Mouse (Mus musculus): ENCODE data around the gene Ubr4. TPM values are rescaled to one million over a fixed set of nuclear protein-coding genes. Genes with fewer than 3 reads are reported as not detected.
A peak's percentile ranks its signal among the peaks of the same experiment; 100 is the strongest.

Ubr4 gene
- polyA plus RNA-seq, 1 experiment from 2014 or later = 63.1 TPM

DNA sequence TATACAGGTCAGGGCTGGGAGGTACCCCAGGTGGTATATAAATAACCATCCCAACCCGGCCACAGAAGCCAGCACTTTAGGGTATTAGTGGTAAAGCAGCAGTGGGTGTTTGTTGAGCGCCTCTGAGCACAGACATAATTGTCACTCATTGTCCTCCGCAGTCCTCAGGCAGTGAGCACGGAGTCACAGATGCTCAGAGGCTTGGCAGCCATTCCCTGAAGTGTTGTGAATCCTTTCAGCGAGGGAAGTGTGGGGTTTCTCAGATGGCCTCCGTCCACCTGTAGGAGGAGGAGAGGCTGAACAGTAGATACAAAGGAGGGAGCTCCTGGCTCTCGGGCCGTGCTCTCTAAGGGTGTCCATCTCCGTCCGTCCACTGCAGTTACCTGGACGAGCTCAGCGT is 111.8 kb downstream of the Ubr4 start:
- Histone ChIP-seq H3K4me2 (ENCODE audit: low read depth, low read length) (no peak overlapping the region), H3K4me1 (ENCODE audit: control insufficient read depth, insufficient read depth, low read length) (no peaks in the 10 kb centered on the region), H3K36me3 (replicated peaks; ENCODE audit: control insufficient read depth, insufficient read depth, low read depth, low read length) (peaks cover 47% of the 10 kb centered on the region), H3K9ac (replicated peaks; ENCODE audit: low read length) (no peak overlapping the region), H3K9me3 (replicated peaks; ENCODE audit: control insufficient read depth, low read length) (no peaks in the 10 kb centered on the region), H3K4me3 (ENCODE audit: low read depth, low read length) (no peak overlapping the region), H3K27ac (replicated peaks; ENCODE audit: low read depth, low read length) (no peak overlapping the region), H3K27me3 (ENCODE audit: control insufficient read depth, insufficient read depth, low read length) (no peaks in the 10 kb centered on the region)
- WGBS = 90% methylated on average over 12 of the region's 12 CpGs
- ATAC-seq (replicated peaks; ENCODE audit: insufficient number of reproducible peaks, low FRiP score, low TSS enrichment, low read depth) = no peak
- no peak for DNase-seq (ENCODE audit: low spot score)

GRCm38 (mm10) chr4:139466541-139466940 is 114.1 kb downstream of the Ubr4 start:
- ATAC-seq (replicated peaks; ENCODE audit: insufficient number of reproducible peaks, low FRiP score, low TSS enrichment, low read depth) (no peak), DNase-seq (ENCODE audit: low spot score) (no peak)
- H3K9ac ChIP-seq (replicated peaks; ENCODE audit: low read length) = no peak overlapping the region
- 95% methylated on average over 6 of the region's 6 CpGs for WGBS
- no peak overlapping the region for H3K4me3 ChIP-seq (ENCODE audit: low read depth, low read length)
- no peaks in the 10 kb centered on the region for H3K9me3 ChIP-seq (replicated peaks; ENCODE audit: control insufficient read depth, low read length)
- no peak overlapping the region for H3K4me2 ChIP-seq (ENCODE audit: low read depth, low read length)
- H3K36me3 ChIP-seq (replicated peaks; ENCODE audit: control insufficient read depth, insufficient read depth, low read depth, low read length) = peaks cover 46% of the 10 kb centered on the region
- no peaks in the 10 kb centered on the region for H3K27me3 ChIP-seq (ENCODE audit: control insufficient read depth, insufficient read depth, low read length)
- no peak overlapping the region for H3K27ac ChIP-seq (replicated peaks; ENCODE audit: low read depth, low read length)
- no peaks in the 10 kb centered on the region for H3K4me1 ChIP-seq (ENCODE audit: control insufficient read depth, insufficient read depth, low read length)

- Histone ChIP-seq H3K27me3 (ENCODE audit: control insufficient read depth, insufficient read depth, low read length) (no peaks in the 10 kb centered on the region), H3K4me1 (ENCODE audit: control insufficient read depth, insufficient read depth, low read length) (no peaks in the 10 kb centered on the region), H3K36me3 (replicated peaks; ENCODE audit: control insufficient read depth, insufficient read depth, low read depth, low read length) (peaks cover 43% of the 10 kb centered on the region), H3K27ac (replicated peaks; ENCODE audit: low read depth, low read length) (no peak overlapping the region), H3K4me3 (ENCODE audit: low read depth, low read length) (no peak overlapping the region), H3K9me3 (replicated peaks; ENCODE audit: control insufficient read depth, low read length) (no peaks in the 10 kb centered on the region), H3K4me2 (ENCODE audit: low read depth, low read length) (no peak overlapping the region), H3K9ac (replicated peaks; ENCODE audit: low read length) (no peak overlapping the region)
- ATAC-seq (replicated peaks; ENCODE audit: insufficient number of reproducible peaks, low FRiP score, low TSS enrichment, low read depth) (0 out of 2 replicates have a peak, but pooled peaks have one; percentile 41), DNase-seq (ENCODE audit: low spot score) (peak; percentile 84)
- 58% methylated on average over 7 of the region's 7 CpGs for WGBS
Observed at GRCm38 (mm10) chr4:139470198-139470597, 117.8 kb downstream of the Ubr4 start.

DNA sequence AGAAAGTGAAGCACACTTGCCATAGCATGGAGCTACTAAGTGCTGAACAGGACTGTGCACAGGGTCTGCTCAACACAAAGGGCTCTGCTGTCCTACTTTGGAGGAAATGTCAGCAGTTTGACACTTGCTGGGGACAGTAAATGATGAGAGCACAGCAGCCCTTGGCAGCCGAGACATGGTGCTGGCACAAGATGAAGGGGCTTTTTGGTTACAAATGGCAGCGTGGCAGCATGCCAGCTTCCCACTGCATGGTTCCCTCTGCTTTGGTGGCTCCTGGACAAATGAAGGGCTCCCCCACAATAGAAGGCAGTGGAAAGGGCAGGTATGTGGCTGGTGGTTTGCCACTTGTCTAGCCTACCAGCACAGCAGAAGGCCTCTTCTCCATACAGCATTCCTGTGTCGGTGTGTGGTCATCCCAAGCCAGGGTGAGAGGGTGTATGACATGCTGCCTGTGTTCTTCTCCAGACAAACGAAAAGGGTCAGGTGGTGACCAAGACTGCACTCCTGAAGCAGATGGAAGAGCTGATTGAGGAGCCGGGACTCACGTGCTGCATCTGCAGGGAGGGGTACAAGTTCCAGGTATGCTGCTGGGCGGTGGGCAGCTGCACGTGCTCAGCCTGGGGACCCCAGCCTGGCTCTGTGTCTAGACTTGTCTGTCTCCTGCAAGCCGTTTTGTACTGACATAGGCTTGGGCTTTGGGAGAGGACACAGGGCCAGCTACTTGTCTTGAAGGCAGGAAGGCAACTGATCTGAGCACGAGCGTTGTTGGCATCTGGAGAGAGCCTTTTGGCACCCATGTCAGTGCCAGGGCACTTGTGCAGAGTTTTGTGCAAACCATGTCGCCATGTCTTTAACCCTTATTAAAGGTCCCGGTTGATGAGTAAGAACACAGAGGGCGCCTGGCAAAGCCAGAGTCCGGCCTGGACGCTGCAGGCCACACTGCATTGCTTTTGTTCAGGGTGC is 124.5 kb downstream of the Ubr4 start:
- DNase-seq (ENCODE audit: low spot score) = no peak
- Histone ChIP-seq H3K4me2 (ENCODE audit: low read depth, low read length) (no peak overlapping the region), H3K36me3 (replicated peaks; ENCODE audit: control insufficient read depth, insufficient read depth, low read depth, low read length) (peaks cover 48% of the 10 kb centered on the region), H3K27ac (replicated peaks; ENCODE audit: low read depth, low read length) (no peak overlapping the region), H3K4me1 (ENCODE audit: control insufficient read depth, insufficient read depth, low read length) (no peaks in the 10 kb centered on the region), H3K9me3 (replicated peaks; ENCODE audit: control insufficient read depth, low read length) (no peaks in the 10 kb centered on the region), H3K4me3 (ENCODE audit: low read depth, low read length) (no peak overlapping the region), H3K9ac (replicated peaks; ENCODE audit: low read length) (no peak overlapping the region), H3K27me3 (ENCODE audit: control insufficient read depth, insufficient read depth, low read length) (no peaks in the 10 kb centered on the region)
- 92% methylated on average over 16 of the region's 16 CpGs for WGBS
- ATAC-seq (replicated peaks; ENCODE audit: insufficient number of reproducible peaks, low FRiP score, low TSS enrichment, low read depth) = no peak

GRCm38 (mm10) chr4:139477983-139478382 is 125.6 kb downstream of the Ubr4 start:
- DNase-seq (ENCODE audit: low spot score) (peak; percentile 17), ATAC-seq (replicated peaks; ENCODE audit: insufficient number of reproducible peaks, low FRiP score, low TSS enrichment, low read depth) (no peak)
- Histone ChIP-seq H3K9me3 (replicated peaks; ENCODE audit: control insufficient read depth, low read length) (no peaks in the 10 kb centered on the region), H3K36me3 (replicated peaks; ENCODE audit: control insufficient read depth, insufficient read depth, low read depth, low read length) (peaks cover 43% of the 10 kb centered on the region), H3K4me1 (ENCODE audit: control insufficient read depth, insufficient read depth, low read length) (no peaks in the 10 kb centered on the region), H3K27ac (replicated peaks; ENCODE audit: low read depth, low read length) (no peak overlapping the region), H3K4me3 (ENCODE audit: low read depth, low read length) (no peak overlapping the region), H3K4me2 (ENCODE audit: low read depth, low read length) (no peak overlapping the region), H3K27me3 (ENCODE audit: control insufficient read depth, insufficient read depth, low read length) (no peaks in the 10 kb centered on the region), H3K9ac (replicated peaks; ENCODE audit: low read length) (no peak overlapping the region)
- 76% methylated on average over 2 of the region's 2 CpGs for WGBS

- Histone ChIP-seq H3K9ac (replicated peaks; ENCODE audit: low read length) (no peak overlapping the region), H3K27me3 (ENCODE audit: control insufficient read depth, insufficient read depth, low read length) (no peaks in the 10 kb centered on the region), H3K4me2 (ENCODE audit: low read depth, low read length) (no peak overlapping the region), H3K27ac (replicated peaks; ENCODE audit: low read depth, low read length) (no peak overlapping the region), H3K4me3 (ENCODE audit: low read depth, low read length) (no peak overlapping the region), H3K4me1 (ENCODE audit: control insufficient read depth, insufficient read depth, low read length) (no peaks in the 10 kb centered on the region), H3K36me3 (replicated peaks; ENCODE audit: control insufficient read depth, insufficient read depth, low read depth, low read length) (peaks cover 38% of the 10 kb centered on the region), H3K9me3 (replicated peaks; ENCODE audit: control insufficient read depth, low read length) (no peaks in the 10 kb centered on the region)
- ATAC-seq (replicated peaks; ENCODE audit: insufficient number of reproducible peaks, low FRiP score, low TSS enrichment, low read depth) (no peak), DNase-seq (ENCODE audit: low spot score) (no peak)
- 88% methylated on average over 8 of the region's 8 CpGs for WGBS
Observed at GRCm38 (mm10) chr4:139479176-139479575, 126.8 kb downstream of the Ubr4 start.

DNA sequence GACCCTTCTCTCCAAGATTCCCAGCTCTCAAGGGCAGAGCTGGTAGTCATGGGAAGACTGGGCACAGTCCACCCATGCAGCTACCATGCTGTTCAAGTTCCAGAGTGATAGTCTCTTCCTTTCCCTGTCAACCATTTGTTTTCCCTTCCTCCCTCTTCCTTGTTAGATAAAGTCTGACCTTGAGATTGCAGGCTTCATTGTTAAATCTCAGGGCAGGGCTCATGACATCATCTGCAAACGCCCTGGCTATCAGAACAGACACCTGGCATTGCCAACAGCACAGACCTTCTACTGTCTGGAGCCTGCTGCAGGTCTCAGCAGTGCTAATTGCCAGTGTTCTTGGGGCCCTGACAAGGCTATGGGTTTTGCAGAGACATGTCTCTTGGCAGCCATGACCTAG is 129.0 kb downstream of the Ubr4 start:
- DNase-seq (ENCODE audit: low spot score) (no peak), ATAC-seq (replicated peaks; ENCODE audit: insufficient number of reproducible peaks, low FRiP score, low TSS enrichment, low read depth) (no peak)
- Histone ChIP-seq H3K4me3 (ENCODE audit: low read depth, low read length) (no peak overlapping the region), H3K9ac (replicated peaks; ENCODE audit: low read length) (no peak overlapping the region), H3K4me2 (ENCODE audit: low read depth, low read length) (no peak overlapping the region), H3K36me3 (replicated peaks; ENCODE audit: control insufficient read depth, insufficient read depth, low read depth, low read length) (peaks cover 29% of the 10 kb centered on the region), H3K27me3 (ENCODE audit: control insufficient read depth, insufficient read depth, low read length) (no peaks in the 10 kb centered on the region), H3K9me3 (replicated peaks; ENCODE audit: control insufficient read depth, low read length) (no peaks in the 10 kb centered on the region), H3K27ac (replicated peaks; ENCODE audit: low read depth, low read length) (no peak overlapping the region), H3K4me1 (ENCODE audit: control insufficient read depth, insufficient read depth, low read length) (no peaks in the 10 kb centered on the region)
- 69% methylated on average over 1 of the region's 1 CpGs for WGBS

- no peak overlapping the region for H3K27ac ChIP-seq (replicated peaks; ENCODE audit: low read depth, low read length)
- H3K9ac ChIP-seq (replicated peaks; ENCODE audit: low read length) = no peak overlapping the region
- H3K4me1 ChIP-seq (ENCODE audit: control insufficient read depth, insufficient read depth, low read length) = no peaks in the 10 kb centered on the region
- no peaks in the 10 kb centered on the region for H3K9me3 ChIP-seq (replicated peaks; ENCODE audit: control insufficient read depth, low read length)
- H3K4me3 ChIP-seq (ENCODE audit: low read depth, low read length) = no peak overlapping the region
- ATAC-seq (replicated peaks; ENCODE audit: insufficient number of reproducible peaks, low FRiP score, low TSS enrichment, low read depth) (no peak), DNase-seq (ENCODE audit: low spot score) (no peak)
- 91% methylated on average over 8 of the region's 8 CpGs for WGBS
- no peaks in the 10 kb centered on the region for H3K27me3 ChIP-seq (ENCODE audit: control insufficient read depth, insufficient read depth, low read length)
- H3K36me3 ChIP-seq (replicated peaks; ENCODE audit: control insufficient read depth, insufficient read depth, low read depth, low read length) = peaks cover 22% of the 10 kb centered on the region
- H3K4me2 ChIP-seq (ENCODE audit: low read depth, low read length) = no peak overlapping the region
Observed at GRCm38 (mm10) chr4:139483461-139484105, 131.2 kb downstream of the Ubr4 start.

Measured in embryonic facial prominence, embryonic 11.5 days (tissue).